Mouse (Mus musculus) heart, postnatal 0 days (tissue): ENCODE measurements around the gene Psen2.

Experiments used
- CTCF ChIP-seq: IDR thresholded peaks from 2 replicates; pipeline ENCODE4 v1.5.1; 2016; ENCODE audit warnings: antibody characterized with exemption, control low read depth, low read depth
- EP300 ChIP-seq: IDR thresholded peaks from 2 replicates; pipeline ENCODE4 v1.6.1; 2016; ENCODE audit warnings: antibody characterized with exemption, low read depth

GRCm38 (mm10) chr1:180308897-180309296 lies 45.7 kb upstream of the Psen2 start:
- no peak for TF ChIP-seq CTCF
- no peak for TF ChIP-seq EP300
